Mouse (Mus musculus) kidney, postnatal 0 days (tissue): ENCODE data around the gene Ttl. TPM values are rescaled to one million over a fixed set of nuclear protein-coding genes. Genes with fewer than 3 reads are reported as not detected.

Source experiments
- ATAC-seq: fragments of 200-750 bp; cut with Nextera tagmentation; replicated peaks from 2 replicates; pipeline ENCODE4 v1.8.0; 2017; ENCODE audit warnings: low read depth, moderate number of reproducible peaks, moderate TSS enrichment, moderate library complexity; ENCODE audit not compliant: low FRiP score
- DNase-seq: peaks from one replicate; pipeline ENCODE4 v3.0.0-alpha.2; 2016; ENCODE audit warnings: low spot score
- H3K27ac ChIP-seq: fragments of 300-500 bp; sonication (generic); 2 replicates; pipeline ENCODE4 v1.5.1; 2014; ENCODE audit warnings: mild to moderate bottlenecking
- H3K27me3 ChIP-seq: fragments of 300-500 bp; sonication (generic); 2 replicates; pipeline ENCODE4 v1.6.1; 2014; ENCODE audit warnings: low read length, mixed read lengths; ENCODE audit not compliant: insufficient read depth
- H3K36me3 ChIP-seq: fragments of 300-500 bp; sonication (generic); 2 replicates; pipeline ENCODE4 v1.6.1; 2014; ENCODE audit warnings: low read length, mixed read lengths; ENCODE audit not compliant: insufficient read depth
- H3K4me1 ChIP-seq: fragments of 300-500 bp; sonication (generic); replicated peaks from 2 replicates; pipeline ENCODE4 v1.6.1; 2014; ENCODE audit warnings: antibody characterized with exemption, low read length, mixed read lengths; ENCODE audit not compliant: insufficient read depth
- H3K4me2 ChIP-seq: fragments of 300-500 bp; sonication (generic); 2 replicates; pipeline ENCODE4 v1.6.1; 2014; ENCODE audit warnings: mild to moderate bottlenecking, low read length, moderate library complexity, mixed read lengths
- H3K4me3 ChIP-seq: fragments of 300-500 bp; sonication (generic); replicated peaks from 2 replicates; pipeline ENCODE4 v1.5.1; 2014; ENCODE audit warnings: low read depth, low read length
- H3K9ac ChIP-seq: fragments of 300-500 bp; sonication (generic); 2 replicates; pipeline ENCODE4 v1.6.1; 2014; ENCODE audit warnings: low read depth, low read length
- H3K9me3 ChIP-seq: fragments of 300-500 bp; sonication (generic); replicated peaks from 2 replicates; pipeline ENCODE4 v1.6.1; 2016; ENCODE audit warnings: low read length, inconsistent platforms, mixed read lengths
- CTCF ChIP-seq: IDR thresholded peaks from 2 replicates; pipeline ENCODE4 v1.5.1; 2016; ENCODE audit warnings: antibody characterized with exemption, low read depth, mild to moderate bottlenecking, moderate library complexity
- WGBS: fragments of 180-500 bp; shearing (Covaris S2); extraction: QIAGEN DNeasy Blood & Tissue Kit; methylation state at CpG from one replicate; pipeline ENCODE4 v1.1.7; 2014; 5-methylcytosine and 5-hydroxymethylcytosine counted together
- polyA plus RNA-seq: library from polyadenylated mRNA; unstranded; fragments of >200 nt; fragmentation: Nextera tagmentation; extraction: Ambion mirVana; gene quantifications from 2 replicates; pipeline ENCODE4 v1.2.1, GENCODE M21; 2015

The Ttl gene
- polyA plus RNA-seq, 1 experiment from 2014 or later: 10.0 TPM

DNA sequence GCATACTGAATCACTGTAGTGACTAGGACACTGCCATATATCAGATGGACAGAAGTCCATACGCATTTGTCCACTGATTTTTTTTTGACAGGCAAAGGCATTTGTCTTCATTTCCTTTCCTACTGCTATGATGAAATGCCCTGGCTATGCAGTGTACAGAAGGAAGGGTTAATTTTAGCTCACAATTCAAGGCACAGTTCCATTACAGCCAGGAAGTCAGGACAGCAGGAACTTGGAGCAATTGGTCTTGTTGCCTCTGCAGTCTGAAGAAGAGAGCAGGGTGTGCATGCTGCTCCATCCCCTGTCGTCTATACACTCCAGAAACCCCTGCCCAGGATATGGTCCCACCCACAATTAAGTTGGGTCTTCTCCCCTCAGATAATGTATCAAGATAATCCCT is 13.5 kb downstream of the Ttl start:
- H3K4me3 ChIP-seq: no peak overlapping the region
- TF ChIP-seq CTCF: no peak
- H3K27me3 ChIP-seq: no peaks in the 10 kb centered on the region
- H3K36me3 ChIP-seq: 0 out of 2 replicates have a peak, but pooled peaks cover 5% of the 10 kb centered on the region
- H3K9ac ChIP-seq: no peak overlapping the region
- H3K27ac ChIP-seq: no peak overlapping the region
- no peak overlapping the region for H3K4me2 ChIP-seq
- no peaks in the 10 kb centered on the region for H3K4me1 ChIP-seq
- DNase-seq (no peak), ATAC-seq (no peak)
- 78% methylated on average over 2 of the region's 2 CpGs for WGBS
- H3K9me3 ChIP-seq: no peaks in the 10 kb centered on the region

DNA sequence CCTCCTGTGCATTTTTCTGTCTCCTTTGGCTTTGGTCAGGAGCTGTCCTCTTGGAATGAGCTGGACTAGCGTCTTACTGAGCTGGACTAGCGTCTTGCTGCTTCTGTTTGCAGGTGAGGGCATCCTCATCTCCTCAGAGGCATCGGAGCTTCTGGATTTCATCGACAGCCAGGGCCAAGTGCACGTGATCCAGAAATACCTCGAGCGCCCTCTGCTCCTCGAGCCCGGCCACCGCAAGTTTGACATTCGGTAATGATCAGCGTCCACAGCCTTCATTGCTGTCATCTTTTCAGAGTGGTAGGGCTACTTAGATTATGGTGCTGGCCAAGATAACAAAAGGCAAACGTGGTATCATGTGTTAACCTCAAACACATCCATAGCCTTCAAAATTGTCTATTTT is 15.4 kb downstream of the Ttl start:
- H3K4me3 ChIP-seq: no peak overlapping the region
- TF ChIP-seq CTCF: peak; percentile 32; the same call in 1 of the 2 replicates

DNA sequence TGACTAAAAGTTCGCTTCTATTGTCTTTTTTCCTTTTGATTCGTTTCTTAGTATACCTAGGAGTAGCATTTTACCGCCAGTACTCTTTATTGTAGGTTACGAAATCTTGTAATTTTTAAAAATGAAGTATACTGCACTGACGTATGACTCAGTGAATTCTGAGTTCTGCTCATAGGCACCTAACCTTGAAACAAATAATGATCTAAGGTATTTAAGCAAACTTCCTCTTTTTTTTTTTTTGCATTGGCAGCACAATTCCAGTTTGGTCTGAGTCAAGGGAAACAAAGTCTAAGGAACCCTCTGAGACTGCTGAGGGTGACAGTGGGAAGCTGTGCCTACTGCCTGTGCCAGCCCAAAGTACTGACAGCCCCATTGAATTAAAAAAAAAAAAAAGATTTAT is 17.8 kb downstream of the Ttl start:
- no peak overlapping the region for H3K9ac ChIP-seq
- H3K9me3 ChIP-seq: no peaks in the 10 kb centered on the region
- DNase-seq: no peak
- no peak overlapping the region for H3K4me2 ChIP-seq
- TF ChIP-seq CTCF: no peak
- no peak overlapping the region for H3K27ac ChIP-seq
- 0 out of 2 replicates have a peak, but pooled peaks cover 5% of the 10 kb centered on the region for H3K36me3 ChIP-seq
- no peaks in the 10 kb centered on the region for H3K27me3 ChIP-seq
- no peaks in the 10 kb centered on the region for H3K4me1 ChIP-seq
- H3K4me3 ChIP-seq: no peak overlapping the region
- ATAC-seq: no peak
- WGBS: 92% methylated on average over 5 of the region's 5 CpGs

More for the DNA sequence above, 15.4 kb downstream of the Ttl start:
- Histone ChIP-seq H3K4me1 (no peaks in the 10 kb centered on the region), H3K27ac (no peak overlapping the region), H3K9me3 (no peaks in the 10 kb centered on the region), H3K27me3 (no peaks in the 10 kb centered on the region), H3K36me3 (0 out of 2 replicates have a peak, but pooled peaks cover 5% of the 10 kb centered on the region), H3K4me2 (no peak overlapping the region), H3K9ac (no peak overlapping the region)
- no peak for ATAC-seq
- 75% methylated on average over 13 of the region's 13 CpGs for WGBS
- DNase-seq: no peak

DNA sequence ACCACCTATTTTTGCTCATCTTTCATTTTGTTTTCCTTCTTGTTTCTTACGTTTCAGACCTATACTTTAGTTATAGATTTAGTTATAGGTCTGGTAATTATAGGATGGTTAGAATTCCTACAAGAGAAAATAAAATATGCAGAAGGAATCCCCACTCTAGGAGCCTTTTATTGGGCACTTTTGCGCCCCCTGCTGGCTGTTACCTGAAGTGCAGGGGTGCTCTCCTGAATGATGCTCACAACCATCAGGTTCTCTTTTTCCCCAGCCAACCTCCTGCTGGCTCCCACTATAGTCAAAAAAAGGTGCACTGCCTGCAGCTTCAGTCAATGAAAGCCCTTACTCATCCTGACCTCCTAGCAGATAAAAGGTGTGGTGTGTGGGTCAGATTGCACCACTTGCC is 19.2 kb downstream of the Ttl start:
- DNase-seq: no peak

DNA sequence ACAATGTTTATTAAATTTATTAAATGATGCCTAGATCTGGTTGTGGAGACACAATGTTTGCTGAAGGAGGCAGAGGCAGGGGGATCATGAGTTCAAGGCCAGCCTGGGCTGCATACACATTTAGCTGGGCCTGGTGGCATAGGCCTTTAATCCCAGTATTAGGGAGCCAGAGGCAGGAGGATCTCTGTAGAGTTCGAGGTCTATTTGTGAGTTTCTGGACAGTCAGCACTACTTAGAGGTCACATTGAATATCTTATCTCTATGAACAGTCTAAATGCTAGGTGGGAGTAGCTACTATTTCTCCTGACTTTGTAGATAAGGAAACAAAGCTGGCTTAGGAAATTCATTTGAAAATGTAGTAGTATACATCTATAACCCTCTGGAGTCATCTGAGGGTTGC is 21.8 kb downstream of the Ttl start:
- Histone ChIP-seq H3K9me3 (no peaks in the 10 kb centered on the region), H3K4me1 (no peaks in the 10 kb centered on the region), H3K27ac (no peak overlapping the region), H3K36me3 (0 out of 2 replicates have a peak, but pooled peaks cover 3% of the 10 kb centered on the region), H3K27me3 (no peaks in the 10 kb centered on the region), H3K4me3 (no peak overlapping the region), H3K9ac (no peak overlapping the region), H3K4me2 (no peak overlapping the region)
- no peak for ATAC-seq
- DNase-seq: no peak
- TF ChIP-seq CTCF: no peak
- WGBS: 94% methylated on average over 1 of the region's 1 CpGs

More for the DNA sequence above, 19.2 kb downstream of the Ttl start:
- Histone ChIP-seq H3K27me3 (no peaks in the 10 kb centered on the region), H3K4me2 (no peak overlapping the region), H3K36me3 (0 out of 2 replicates have a peak, but pooled peaks cover 5% of the 10 kb centered on the region), H3K4me1 (no peaks in the 10 kb centered on the region), H3K9me3 (no peaks in the 10 kb centered on the region), H3K27ac (no peak overlapping the region), H3K4me3 (no peak overlapping the region), H3K9ac (no peak overlapping the region)
- no peak for ATAC-seq
- TF ChIP-seq CTCF: peak; percentile 75
- WGBS: 54% methylated on average over 2 of the region's 2 CpGs

DNA sequence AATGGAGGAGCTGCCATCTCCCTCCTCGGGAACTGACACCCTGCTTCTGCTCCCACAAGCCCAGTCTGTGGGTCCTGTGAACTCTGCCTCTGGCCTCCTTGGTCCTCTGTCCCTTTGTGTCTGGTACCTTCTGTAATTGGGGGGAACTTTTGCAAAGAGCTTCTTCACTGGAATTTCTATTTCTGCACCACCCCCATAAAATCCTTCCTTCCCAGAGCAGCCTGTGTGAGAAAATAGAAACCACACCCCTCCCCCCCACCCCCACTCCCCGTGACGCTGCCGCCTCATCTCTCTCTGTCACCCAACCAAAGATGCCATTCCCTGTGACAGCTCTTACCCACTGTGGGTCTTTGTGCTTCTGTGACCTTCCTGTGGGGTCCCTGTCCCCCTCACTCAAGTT is 24.6 kb downstream of the Ttl start:
- H3K27me3 ChIP-seq: no peaks in the 10 kb centered on the region
- no peak overlapping the region for H3K4me2 ChIP-seq
- H3K9me3 ChIP-seq: no peaks in the 10 kb centered on the region
- peaks cover 11% of the 10 kb centered on the region; the same call in 1 of the 2 replicates for H3K36me3 ChIP-seq
- H3K9ac ChIP-seq: no peak overlapping the region
- 80% methylated on average over 4 of the region's 4 CpGs for WGBS
- no peak overlapping the region for H3K4me3 ChIP-seq
- no peak for DNase-seq
- no peak for ATAC-seq
- H3K4me1 ChIP-seq: no peaks in the 10 kb centered on the region
- H3K27ac ChIP-seq: no peak overlapping the region
- no peak for TF ChIP-seq CTCF

DNA sequence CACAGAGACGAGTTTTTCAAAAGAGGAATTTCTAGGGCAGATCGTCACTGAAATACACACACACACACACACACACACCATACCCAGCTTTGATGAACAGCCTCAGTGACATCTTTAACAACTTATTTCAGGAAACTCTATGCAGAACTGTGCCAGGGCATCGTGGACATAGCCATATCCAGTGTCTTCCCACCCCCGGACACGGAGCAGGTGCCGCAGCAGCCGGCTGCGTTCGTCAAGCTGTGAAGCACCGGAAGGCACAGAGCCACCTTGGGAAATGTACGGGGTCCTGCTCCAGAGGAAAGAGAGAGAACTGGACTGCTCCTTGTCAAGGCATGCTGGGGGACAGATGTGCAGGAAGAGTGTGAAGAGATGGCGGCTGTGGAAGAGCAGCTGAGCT is 27.1 kb downstream of the Ttl start:
- Histone ChIP-seq H3K36me3 (peaks cover 11% of the 10 kb centered on the region; the same call in 1 of the 2 replicates), H3K4me2 (no peak overlapping the region), H3K9me3 (no peaks in the 10 kb centered on the region), H3K4me3 (no peak overlapping the region), H3K27me3 (no peaks in the 10 kb centered on the region), H3K4me1 (no peaks in the 10 kb centered on the region), H3K9ac (no peak overlapping the region), H3K27ac (no peak overlapping the region)
- DNase-seq (no peak), ATAC-seq (no peak)
- WGBS: 70% methylated on average over 12 of the region's 12 CpGs
- TF ChIP-seq CTCF: no peak
